Mouse (Mus musculus): ENCODE results near the gene Ube2j1.

- TF ChIP-seq EP300 (IDR thresholded peaks at IDR 0.05; ENCODE audit: low read depth) (no peak), CTCF (IDR thresholded peaks at IDR 0.05; ENCODE audit: low read depth) (no peak)
These were observed 44.2 kb upstream of the Ube2j1 start for GRCm38 (mm10) chr4:32987006-32987405.
